Mouse (Mus musculus): ENCODE results near the gene Tnfrsf13c. TPM values are rescaled to one million over a fixed set of nuclear protein-coding genes. Genes with fewer than 3 reads are reported as not detected.

The Tnfrsf13c gene
- polyA plus RNA-seq, 1 experiment from 2014 or later = 0.23 TPM

GRCm38 (mm10) chr15:82175091-82175490 lies 49.1 kb downstream of the Tnfrsf13c start:
- Histone ChIP-seq H3K27ac (ENCODE audit: low read depth, low read length) (no peak overlapping the region), H3K27me3 (ENCODE audit: control insufficient read depth, insufficient read depth, low read length) (no peaks in the 10 kb centered on the region), H3K36me3 (ENCODE audit: control insufficient read depth, insufficient read depth, low read length) (peaks cover 53% of the 10 kb centered on the region), H3K4me3 (ENCODE audit: low read depth, low read length) (no peak overlapping the region), H3K9me3 (ENCODE audit: control insufficient read depth, low read length) (no peaks in the 10 kb centered on the region), H3K9ac (ENCODE audit: low read length) (no peak overlapping the region), H3K4me1 (ENCODE audit: control insufficient read depth, insufficient read depth, low read length) (no peaks in the 10 kb centered on the region), H3K4me2 (ENCODE audit: low read depth) (no peak overlapping the region)
- WGBS = 96% methylated on average over 9 of the region's 9 CpGs
- no peak for DNase-seq (ENCODE audit: low spot score)
- ATAC-seq (ENCODE audit: insufficient read depth, low FRiP score, low TSS enrichment) = no peak

GRCm38 (mm10) chr15:82172648-82173047 lies 51.5 kb downstream of the Tnfrsf13c start:
- 92% methylated on average over 8 of the region's 8 CpGs for WGBS
- H3K27ac ChIP-seq (ENCODE audit: low read depth, low read length) = no peak overlapping the region
- H3K36me3 ChIP-seq (ENCODE audit: control insufficient read depth, insufficient read depth, low read length) = peaks cover 34% of the 10 kb centered on the region

More at GRCm38 (mm10) chr15:82172648-82173047, 51.5 kb downstream of the Tnfrsf13c start:
- no peak overlapping the region for H3K9ac ChIP-seq (ENCODE audit: low read length)
- ATAC-seq (ENCODE audit: insufficient read depth, low FRiP score, low TSS enrichment) (no peak), DNase-seq (ENCODE audit: low spot score) (no peak)
- H3K9me3 ChIP-seq (ENCODE audit: control insufficient read depth, low read length) = no peaks in the 10 kb centered on the region
- no peak overlapping the region for H3K4me2 ChIP-seq (ENCODE audit: low read depth)
- H3K27me3 ChIP-seq (ENCODE audit: control insufficient read depth, insufficient read depth, low read length) = no peaks in the 10 kb centered on the region
- H3K4me3 ChIP-seq (ENCODE audit: low read depth, low read length) = no peak overlapping the region
- H3K4me1 ChIP-seq (ENCODE audit: control insufficient read depth, insufficient read depth, low read length) = 0 out of 2 replicates have a peak, but pooled peaks cover 2% of the 10 kb centered on the region

MicroRNAs encoded within 50 kb of the gene (microRNA counts, 519-probe panel; counts per million panel counts)
- microRNA mmu-miR-33 = 3,386 counts per million, percentile 68 among the panel's probes with 10 or more counts

Small RNAs within 50 kb of the gene (microRNA-seq; reads per million reads assigned to microRNA genes)
- 74.5 reads per million, percentile 46 among the genes with 10 or more reads in this experiment for gene Mir33

Other genes starting within 250 kb of the Tnfrsf13c start
- gene 1700029P11Rik, start 243.8 kb downstream of the Tnfrsf13c start, polyA plus RNA-seq (2014; fragmentation: Nextera tagmentation; extraction: Ambion mirVana) = not detected in 2 replicates
- 73.2 and 73.8 TPM in 2 replicates for gene Xrcc6, start 236.5 kb downstream of the Tnfrsf13c start, polyA plus RNA-seq (2014; fragmentation: Nextera tagmentation; extraction: Ambion mirVana)
- 39.8 and 45.9 TPM in 2 replicates for gene Desi1, start 190.5 kb downstream of the Tnfrsf13c start, polyA plus RNA-seq (2014; fragmentation: Nextera tagmentation; extraction: Ambion mirVana)
- gene Snu13, start 176.8 kb downstream of the Tnfrsf13c start, polyA plus RNA-seq (2014; fragmentation: Nextera tagmentation; extraction: Ambion mirVana) = 283 and 301 TPM in 2 replicates
- not detected in 2 replicates for gene 4930407I10Rik, start 165.2 kb downstream of the Tnfrsf13c start, polyA plus RNA-seq (2014; fragmentation: Nextera tagmentation; extraction: Ambion mirVana)
- 0.05 TPM in 1 of 2 replicates, not detected in the other for gene Mei1, start 154.4 kb downstream of the Tnfrsf13c start, polyA plus RNA-seq (2014; fragmentation: Nextera tagmentation; extraction: Ambion mirVana)
- 19.7 and 23.5 TPM in 2 replicates for gene Ccdc134, start 96.4 kb downstream of the Tnfrsf13c start, polyA plus RNA-seq (2014; fragmentation: Nextera tagmentation; extraction: Ambion mirVana)
- 179 and 195 TPM in 2 replicates for gene Srebf2, start 77.2 kb downstream of the Tnfrsf13c start, polyA plus RNA-seq (2014; fragmentation: Nextera tagmentation; extraction: Ambion mirVana)
- 0.30 and 0.46 TPM in 2 replicates for gene Shisa8, start 11.6 kb downstream of the Tnfrsf13c start, polyA plus RNA-seq (2014; fragmentation: Nextera tagmentation; extraction: Ambion mirVana)
- 64.4 and 68.7 TPM in 2 replicates for gene Cenpm, start 20.4 kb upstream of the Tnfrsf13c start, polyA plus RNA-seq (2014; fragmentation: Nextera tagmentation; extraction: Ambion mirVana)
- gene 1500009C09Rik, start 28.0 kb upstream of the Tnfrsf13c start, polyA plus RNA-seq (2014; fragmentation: Nextera tagmentation; extraction: Ambion mirVana) = 0.68 and 0.76 TPM in 2 replicates
- gene Sept3, start 50.5 kb upstream of the Tnfrsf13c start, polyA plus RNA-seq (2014; fragmentation: Nextera tagmentation; extraction: Ambion mirVana) = 141 and 142 TPM in 2 replicates
- gene Wbp2nl, start 74.6 kb upstream of the Tnfrsf13c start, polyA plus RNA-seq (2014; fragmentation: Nextera tagmentation; extraction: Ambion mirVana) = 0.16 and 0.27 TPM in 2 replicates
- gene Naga, start 114.6 kb upstream of the Tnfrsf13c start, polyA plus RNA-seq (2014; fragmentation: Nextera tagmentation; extraction: Ambion mirVana) = 24.7 and 28.0 TPM in 2 replicates
- 3.0 and 3.1 TPM in 2 replicates for gene Pheta2, start 114.6 kb upstream of the Tnfrsf13c start, polyA plus RNA-seq (2014; fragmentation: Nextera tagmentation; extraction: Ambion mirVana)
- 267 and 274 TPM in 2 replicates for gene Smdt1, start 114.6 kb upstream of the Tnfrsf13c start, polyA plus RNA-seq (2014; fragmentation: Nextera tagmentation; extraction: Ambion mirVana)
- gene Ndufa6, start 130.0 kb upstream of the Tnfrsf13c start, polyA plus RNA-seq (2014; fragmentation: Nextera tagmentation; extraction: Ambion mirVana) = 274 and 279 TPM in 2 replicates
- gene Cyp2d22, start 155.9 kb upstream of the Tnfrsf13c start, polyA plus RNA-seq (2014; fragmentation: Nextera tagmentation; extraction: Ambion mirVana) = 1.5 and 1.6 TPM in 2 replicates
- not detected in 2 replicates for gene Cyp2d11, start 169.7 kb upstream of the Tnfrsf13c start, polyA plus RNA-seq (2014; fragmentation: Nextera tagmentation; extraction: Ambion mirVana)
- gene Cyp2d10, start 182.8 kb upstream of the Tnfrsf13c start, polyA plus RNA-seq (2014; fragmentation: Nextera tagmentation; extraction: Ambion mirVana) = not detected in 2 replicates
- not detected in 2 replicates for gene Cyp2d9, start 209.1 kb upstream of the Tnfrsf13c start, polyA plus RNA-seq (2014; fragmentation: Nextera tagmentation; extraction: Ambion mirVana)